Mouse (Mus musculus) olfactory bulb, adult 2 months (tissue): ENCODE measurements at regions not wholly inside any gene's neighbourhood (a gene's known extent, or its start where the extent isn't known, plus 50 kb on each side); places are given as distances from the start of the nearest gene placed in this dataset.
"Not testable (repeated sequence)": the region's sequence is repeated elsewhere in the genome, so short reads cannot be mapped to it uniquely, and the experiment has no call there.

ENCODE experiments used
- H3K27ac ChIP-seq: fragments of 200-500 bp; 2 replicates; pipeline ENCODE4 v1.5.1; 2012; ENCODE audit warnings: low read depth, low read length; ENCODE audit not compliant: insufficient read depth
- H3K4me1 ChIP-seq: fragments of 200-500 bp; 2 replicates; pipeline ENCODE4 v1.6.1; 2012; ENCODE audit warnings: low read length; ENCODE audit not compliant: control insufficient read depth, insufficient read depth
- H3K4me3 ChIP-seq: fragments of 200-500 bp; 2 replicates; pipeline ENCODE4 v1.5.1; 2012; ENCODE audit warnings: mild to moderate bottlenecking, low read depth, low read length, moderate library complexity; ENCODE audit not compliant: insufficient read depth
- CTCF ChIP-seq: fragments of 200-500 bp; IDR thresholded peaks from 2 replicates; pipeline ENCODE4 v1.5.1; 2012; ENCODE audit warnings: low read depth, mild to moderate bottlenecking, low read length, moderate library complexity; ENCODE audit not compliant: insufficient read depth
- POLR2A ChIP-seq: fragments of 200-500 bp; IDR thresholded peaks from 2 replicates; pipeline ENCODE4 v1.6.1; 2012; ENCODE audit warnings: mild to moderate bottlenecking, low read depth, low read length, moderate library complexity; ENCODE audit not compliant: insufficient read depth
- WGBS: fragments of 180-500 bp; shearing (Covaris S2); methylation state at CpG from one replicate; pipeline ENCODE4 v1.1.7; 2018; 5-methylcytosine and 5-hydroxymethylcytosine counted together

GRCm38 (mm10) chr15:8815277-8815676, 104.7 kb upstream of the Slc1a3 start:
- Histone ChIP-seq H3K4me3 (no peak overlapping the region), H3K27ac (no peak overlapping the region), H3K4me1 (no peaks in the 10 kb centered on the region)
- TF ChIP-seq POLR2A (no peak), CTCF (no peak)
- WGBS, result 39% methylated on average over 6 of the region's 6 CpGs

- Histone ChIP-seq H3K4me3 (no peak overlapping the region), H3K27ac (no peak overlapping the region), H3K4me1 (no peaks in the 10 kb centered on the region)
- no peak for TF ChIP-seq CTCF
- no peak for TF ChIP-seq POLR2A
- WGBS, result 26% methylated on average over 8 of the region's 8 CpGs
Observed at GRCm38 (mm10) chr15:8806354-8806753, 95.8 kb upstream of the Slc1a3 start.

- not testable (repeated sequence) for H3K4me1 ChIP-seq, H3K4me3 ChIP-seq, H3K27ac ChIP-seq
- 97% methylated on average over 5 of the region's 5 CpGs for WGBS
Observed at GRCm38 (mm10) chr15:8805565-8805964, 95.0 kb upstream of the Slc1a3 start.

GRCm38 (mm10) chr15:8802058-8802457, 91.5 kb upstream of the Slc1a3 start:
- TF ChIP-seq POLR2A, result no peak
- TF ChIP-seq CTCF, result no peak
- H3K4me1 ChIP-seq, result no peaks in the 10 kb centered on the region
- 77% methylated on average over 7 of the region's 7 CpGs for WGBS
- H3K4me3 ChIP-seq, result no peak overlapping the region
- H3K27ac ChIP-seq, result no peak overlapping the region

GRCm38 (mm10) chr15:8797015-8797414, 86.5 kb upstream of the Slc1a3 start:
- Histone ChIP-seq H3K4me1 (no peaks in the 10 kb centered on the region), H3K4me3 (no peak overlapping the region), H3K27ac (no peak overlapping the region)
- 91% methylated on average over 1 of the region's 1 CpGs for WGBS
- TF ChIP-seq CTCF (no peak), POLR2A (no peak)

GRCm38 (mm10) chr15:8792106-8792505, 81.5 kb upstream of the Slc1a3 start:
- 78% methylated on average over 2 of the region's 2 CpGs for WGBS
- Histone ChIP-seq H3K4me1 (no peaks in the 10 kb centered on the region), H3K27ac (no peak overlapping the region), H3K4me3 (no peak overlapping the region)
- TF ChIP-seq POLR2A (no peak), CTCF (no peak)

- no peak for TF ChIP-seq CTCF
- no peak for TF ChIP-seq POLR2A
- Histone ChIP-seq H3K4me1 (no peaks in the 10 kb centered on the region), H3K27ac (no peak overlapping the region), H3K4me3 (no peak overlapping the region)
Observed at GRCm38 (mm10) chr15:8789924-8790323, 79.4 kb upstream of the Slc1a3 start.

- no peak overlapping the region for H3K4me3 ChIP-seq
- H3K27ac ChIP-seq, result no peak overlapping the region
- no peaks in the 10 kb centered on the region for H3K4me1 ChIP-seq
- TF ChIP-seq POLR2A (no peak), CTCF (no peak)
- 49% methylated on average over 6 of the region's 6 CpGs for WGBS
Observed at GRCm38 (mm10) chr15:8789000-8789399, 78.4 kb upstream of the Slc1a3 start.

- H3K4me3 ChIP-seq, result no peak overlapping the region
- no peak overlapping the region for H3K27ac ChIP-seq
- no peaks in the 10 kb centered on the region for H3K4me1 ChIP-seq
- no peak for TF ChIP-seq CTCF
- TF ChIP-seq POLR2A, result no peak
- WGBS, result 51% methylated on average over 6 of the region's 6 CpGs
Observed at GRCm38 (mm10) chr15:8785537-8785936, 75.0 kb upstream of the Slc1a3 start.

- Histone ChIP-seq H3K4me3 (no peak overlapping the region), H3K27ac (no peak overlapping the region), H3K4me1 (no peaks in the 10 kb centered on the region)
- 47% methylated on average over 2 of the region's 2 CpGs for WGBS
- TF ChIP-seq POLR2A (no peak), CTCF (no peak)
Observed at GRCm38 (mm10) chr15:8783567-8783966, 73.0 kb upstream of the Slc1a3 start.
